Mouse (Mus musculus) hindbrain, embryonic 10.5 days (tissue): ENCODE data around the gene Ubtd1. TPM values are rescaled to one million over a fixed set of nuclear protein-coding genes. Genes with fewer than 3 reads are reported as not detected.

Source experiments
- DNase-seq: peaks from one replicate; pipeline ENCODE4 v3.0.0-alpha.2; 2017; ENCODE audit warnings: low spot score
- H3K27ac ChIP-seq: fragments of 300-500 bp; sonication (generic); 2 replicates; pipeline ENCODE4 v1.5.1; 2016; ENCODE audit warnings: mild to moderate bottlenecking, moderate library complexity
- H3K27me3 ChIP-seq: fragments of 300-500 bp; sonication (generic); 2 replicates; pipeline ENCODE4 v1.6.1; 2016; ENCODE audit warnings: mild to moderate bottlenecking; ENCODE audit not compliant: poor library complexity, insufficient read depth, severe bottlenecking
- H3K36me3 ChIP-seq: fragments of 300-500 bp; sonication (generic); 2 replicates; pipeline ENCODE4 v1.6.1; 2016; ENCODE audit warnings: mild to moderate bottlenecking, moderate library complexity
- H3K4me1 ChIP-seq: fragments of 300-500 bp; sonication (generic); replicated peaks from 2 replicates; pipeline ENCODE4 v1.6.1; 2016; ENCODE audit warnings: mild to moderate bottlenecking
- H3K4me3 ChIP-seq: fragments of 300-500 bp; sonication (generic); 2 replicates; pipeline ENCODE4 v1.5.1; 2016; ENCODE audit warnings: mild to moderate bottlenecking, moderate library complexity
- H3K9me3 ChIP-seq: fragments of 300-500 bp; sonication (generic); 2 replicates; pipeline ENCODE4 v1.6.1; 2016; ENCODE audit warnings: mild to moderate bottlenecking, moderate library complexity
- WGBS: fragments of 180-500 bp; shearing (Covaris S2); methylation state at CpG from one replicate; pipeline ENCODE4 v1.1.7; 2016; 5-methylcytosine and 5-hydroxymethylcytosine counted together
- polyA plus RNA-seq: library from polyadenylated mRNA; unstranded; fragments of >200 nt; fragmentation: Nextera tagmentation; extraction: Ambion mirVana; gene quantifications from 2 replicates; pipeline ENCODE4 v1.2.1, GENCODE M21; 2016

Gene Ubtd1
- 11.5 and 16.9 TPM in 2 replicates for polyA plus RNA-seq

- whole genome bisulfite sequencing: under 1% methylated on average over 33 of the region's 33 CpGs
- Histone ChIP-seq H3K27ac (peak within 1 kb of the TSS; percentile 92), H3K4me1 (peaks cover 36% of the 10 kb centered on the region), H3K27me3 (peaks cover 21% of the 10 kb centered on the region), H3K4me3 (peak within 1 kb of the TSS; percentile 91), H3K36me3 (peaks cover 2% of the 10 kb centered on the region; the same call in 1 of the 2 replicates), H3K9me3 (no peaks in the 10 kb centered on the region)
- no peak for DNase-seq
Measured at GRCm38 (mm10) chr19:41981595-41981927, at the start of gene Ubtd1. TSS of gene Ubtd1 (plus strand) at chr19:41981763.

- WGBS: under 1% methylated on average over 28 of the region's 28 CpGs
- peak overlapping the region; percentile 91 for H3K4me3 ChIP-seq
- H3K36me3 ChIP-seq: peaks cover 51% of the 10 kb centered on the region
- peak; percentile 13 for DNase-seq
- no peaks in the 10 kb centered on the region for H3K9me3 ChIP-seq
- peaks cover 22% of the 10 kb centered on the region for H3K4me1 ChIP-seq
- H3K27me3 ChIP-seq: no peaks in the 10 kb centered on the region
- peak overlapping the region; percentile 92 for H3K27ac ChIP-seq
Measured at GRCm38 (mm10) chr19:41932686-41933085, 48.9 kb upstream of the Ubtd1 start.

- H3K36me3 ChIP-seq: peaks cover 51% of the 10 kb centered on the region
- peak; percentile 98 for DNase-seq
Measured at GRCm38 (mm10) chr19:41933179-41934086, 48.1 kb upstream of the Ubtd1 start, which contains the start of the genes Exosc1 and Zdhhc16. TSS of gene Exosc1 (minus strand) at chr19:41933423. TSS of gene Zdhhc16 (plus strand) at chr19:41933480.

GRCm38 (mm10) chr19:41934124-41934523, 47.4 kb upstream of the Ubtd1 start:
- Histone ChIP-seq H3K36me3 (peaks cover 53% of the 10 kb centered on the region), H3K4me1 (peaks cover 22% of the 10 kb centered on the region), H3K27ac (peak overlapping the region; percentile 92), H3K27me3 (no peaks in the 10 kb centered on the region), H3K9me3 (no peaks in the 10 kb centered on the region), H3K4me3 (peak overlapping the region; percentile 91)
- 45% methylated on average over 6 of the region's 6 CpGs for WGBS
- DNase-seq: no peak

More at GRCm38 (mm10) chr19:41933179-41934086, 48.1 kb upstream of the Ubtd1 start, which contains the start of the genes Exosc1 and Zdhhc16:
- Histone ChIP-seq H3K4me3 (peak within 1 kb of the TSS; percentile 91), H3K27me3 (no peaks in the 10 kb centered on the region), H3K4me1 (peaks cover 22% of the 10 kb centered on the region), H3K9me3 (no peaks in the 10 kb centered on the region), H3K27ac (peak within 1 kb of the TSS; percentile 92)
- WGBS: under 1% methylated on average over 47 of the region's 47 CpGs

GRCm38 (mm10) chr19:41935921-41936320, 45.6 kb upstream of the Ubtd1 start:
- H3K36me3 ChIP-seq: peaks cover 54% of the 10 kb centered on the region

GRCm38 (mm10) chr19:41938539-41938938, 43.0 kb upstream of the Ubtd1 start:
- Histone ChIP-seq H3K27ac (no peak overlapping the region), H3K4me1 (peaks cover 13% of the 10 kb centered on the region), H3K9me3 (no peaks in the 10 kb centered on the region), H3K27me3 (no peaks in the 10 kb centered on the region), H3K36me3 (peaks cover 75% of the 10 kb centered on the region), H3K4me3 (no peak overlapping the region)
- 93% methylated on average over 5 of the region's 5 CpGs for WGBS
- DNase-seq: no peak

More at GRCm38 (mm10) chr19:41935921-41936320, 45.6 kb upstream of the Ubtd1 start:
- no peak for DNase-seq
- H3K4me3 ChIP-seq: no peak overlapping the region
- H3K9me3 ChIP-seq: no peaks in the 10 kb centered on the region
- WGBS: 95% methylated on average over 1 of the region's 1 CpGs
- H3K27ac ChIP-seq: no peak overlapping the region
- peaks cover 22% of the 10 kb centered on the region for H3K4me1 ChIP-seq
- no peaks in the 10 kb centered on the region for H3K27me3 ChIP-seq

GRCm38 (mm10) chr19:41943841-41944240, 37.7 kb upstream of the Ubtd1 start:
- Histone ChIP-seq H3K4me3 (no peak overlapping the region), H3K4me1 (no peaks in the 10 kb centered on the region), H3K9me3 (peaks cover 7% of the 10 kb centered on the region; the same call in 1 of the 2 replicates), H3K27me3 (no peaks in the 10 kb centered on the region), H3K36me3 (peaks cover 98% of the 10 kb centered on the region), H3K27ac (no peak overlapping the region)
- WGBS: 88% methylated on average over 7 of the region's 7 CpGs
- no peak for DNase-seq

GRCm38 (mm10) chr19:41952287-41952686, 29.3 kb upstream of the Ubtd1 start:
- DNase-seq: no peak
- Histone ChIP-seq H3K4me1 (no peaks in the 10 kb centered on the region), H3K27ac (no peak overlapping the region), H3K27me3 (no peaks in the 10 kb centered on the region), H3K4me3 (no peak overlapping the region), H3K9me3 (no peaks in the 10 kb centered on the region), H3K36me3 (peaks cover 99% of the 10 kb centered on the region)
- 80% methylated on average over 4 of the region's 4 CpGs for WGBS

- 90% methylated on average over 3 of the region's 3 CpGs for WGBS
- H3K27ac ChIP-seq: no peak overlapping the region
- DNase-seq: no peak
- H3K4me1 ChIP-seq: no peaks in the 10 kb centered on the region
- no peaks in the 10 kb centered on the region for H3K9me3 ChIP-seq
- H3K27me3 ChIP-seq: no peaks in the 10 kb centered on the region
- H3K36me3 ChIP-seq: peaks cover 99% of the 10 kb centered on the region
- H3K4me3 ChIP-seq: no peak overlapping the region
Measured at GRCm38 (mm10) chr19:41953574-41953973, 28.0 kb upstream of the Ubtd1 start.

- peaks cover 9% of the 10 kb centered on the region for H3K4me1 ChIP-seq
- WGBS: 97% methylated on average over 7 of the region's 7 CpGs
- peaks cover 54% of the 10 kb centered on the region for H3K36me3 ChIP-seq
- no peak overlapping the region for H3K4me3 ChIP-seq
- H3K27ac ChIP-seq: no peak overlapping the region
- no peaks in the 10 kb centered on the region for H3K27me3 ChIP-seq
- H3K9me3 ChIP-seq: no peaks in the 10 kb centered on the region
- DNase-seq: no peak
Measured at GRCm38 (mm10) chr19:41969618-41970017, 11.9 kb upstream of the Ubtd1 start.

GRCm38 (mm10) chr19:41973891-41974794, 7.4 kb upstream of the Ubtd1 start:
- Histone ChIP-seq H3K9me3 (no peaks in the 10 kb centered on the region), H3K4me1 (peaks cover 14% of the 10 kb centered on the region), H3K36me3 (peaks cover 20% of the 10 kb centered on the region), H3K27ac (0 out of 2 replicates have a peak overlapping the region, but pooled peaks have one; percentile 30), H3K27me3 (no peaks in the 10 kb centered on the region), H3K4me3 (no peak overlapping the region)
- WGBS: 65% methylated on average over 13 of the region's 13 CpGs
- no peak for DNase-seq

- peak overlapping the region; percentile 91 for H3K4me3 ChIP-seq
- H3K27ac ChIP-seq: peak overlapping the region; percentile 92
- peaks cover 21% of the 10 kb centered on the region for H3K27me3 ChIP-seq
- H3K36me3 ChIP-seq: peaks cover 6% of the 10 kb centered on the region; the same call in 1 of the 2 replicates
- no peak for DNase-seq
- H3K4me1 ChIP-seq: peaks cover 37% of the 10 kb centered on the region
- no peaks in the 10 kb centered on the region for H3K9me3 ChIP-seq
- WGBS: under 1% methylated on average over 16 of the region's 16 CpGs
Measured at GRCm38 (mm10) chr19:41980422-41980818, 1.1 kb upstream of the Ubtd1 start.
